Mouse (Mus musculus): Measurements from ENCODE around the gene Hnrnpab. TPM values are rescaled to one million over a fixed set of nuclear protein-coding genes. Genes with fewer than 3 reads are reported as not detected.
A peak's percentile ranks its signal among the peaks of the same experiment; 100 is the strongest.

The Hnrnpab gene
- polyA plus RNA-seq, 1 experiment from 2014 or later: 476 TPM

DNA sequence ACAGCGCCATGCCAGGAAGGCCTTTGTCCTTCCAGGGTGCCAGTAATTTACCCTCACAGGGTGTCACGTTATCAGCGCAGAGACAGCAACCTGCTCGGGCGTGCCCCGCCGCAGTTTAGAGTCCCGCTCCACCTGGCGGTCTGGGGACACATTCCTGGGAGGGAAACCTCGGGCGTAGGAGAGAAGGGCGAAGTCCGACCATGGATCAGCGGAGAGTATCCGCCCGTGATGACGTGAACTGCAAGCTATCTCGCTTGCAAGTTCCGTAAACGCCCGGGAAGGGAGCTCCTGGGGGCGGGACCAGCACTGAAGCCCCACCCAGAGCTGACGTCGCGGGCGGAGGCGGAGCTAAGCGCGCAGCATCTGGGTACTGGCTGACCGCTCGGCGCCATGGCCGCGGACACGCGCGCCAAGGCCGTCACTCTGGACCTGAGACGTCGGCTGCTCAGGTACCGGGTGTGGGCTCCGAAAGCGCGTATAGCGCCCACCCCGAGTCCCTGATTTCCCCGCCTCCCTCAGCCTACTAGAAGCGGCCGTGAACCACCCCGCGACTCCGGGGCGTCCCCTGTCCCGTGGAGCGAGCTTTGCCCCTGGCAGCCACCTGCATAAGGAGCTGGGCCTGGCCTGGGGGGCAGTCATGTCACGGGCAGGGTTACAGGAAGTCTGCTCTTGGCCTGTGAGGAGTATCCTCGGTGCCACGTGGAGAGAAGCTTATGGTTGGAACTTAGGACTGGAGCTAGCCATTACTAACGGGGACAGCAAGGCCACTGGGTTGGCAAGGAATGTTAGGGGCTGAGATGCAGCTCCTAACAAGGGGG lies 22.0 kb downstream of the Hnrnpab start, which contains the start of gene Phykpl:
Gene Phykpl (plus strand): TSS at position 327 of the 818 bp plus-strand sequence.
- H3K79me2 ChIP-seq (ENCODE audit: inconsistent target): no peaks in the 10 kb centered on the region; the same call in 1 of the 2 replicates
- peaks cover 12% of the 10 kb centered on the region for H3K36me3 ChIP-seq (ENCODE audit: inconsistent target)
- H3K27ac ChIP-seq: peak within 1 kb of the TSS; percentile 90
- WGBS (ENCODE audit: missing documents): 1% methylated on average over 59 of the region's 59 CpGs
- peak within 1 kb of the TSS; percentile 71 for H3K4me3 ChIP-seq (ENCODE audit: inconsistent target)

DNA sequence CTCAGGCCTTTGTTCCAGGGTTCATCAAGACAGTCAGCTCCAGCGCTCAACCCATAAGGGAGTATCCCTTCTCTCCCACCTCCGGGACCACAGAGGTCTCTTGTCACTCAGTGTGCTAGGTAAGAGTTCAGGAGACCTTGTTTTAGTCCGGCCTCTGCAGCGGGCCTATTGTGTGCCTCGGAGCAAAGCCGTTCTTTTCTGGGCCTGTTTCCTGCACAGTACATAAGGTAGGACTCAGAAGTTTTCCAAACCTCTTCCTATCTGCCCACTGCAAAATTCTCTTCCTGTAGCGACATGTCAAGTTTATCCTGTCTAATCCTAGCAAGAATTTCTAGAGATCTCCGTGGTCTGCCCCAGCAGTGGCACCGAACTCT lies 22.6 kb downstream of the Hnrnpab start:
- H3K4me3 ChIP-seq (ENCODE audit: inconsistent target): peak overlapping the region; percentile 71
- peaks cover 12% of the 10 kb centered on the region for H3K36me3 ChIP-seq (ENCODE audit: inconsistent target)
- H3K27ac ChIP-seq: peak overlapping the region; percentile 90
- WGBS (ENCODE audit: missing documents): 9% methylated on average over 9 of the region's 9 CpGs
- no peaks in the 10 kb centered on the region; the same call in 1 of the 2 replicates for H3K79me2 ChIP-seq (ENCODE audit: inconsistent target)

DNA sequence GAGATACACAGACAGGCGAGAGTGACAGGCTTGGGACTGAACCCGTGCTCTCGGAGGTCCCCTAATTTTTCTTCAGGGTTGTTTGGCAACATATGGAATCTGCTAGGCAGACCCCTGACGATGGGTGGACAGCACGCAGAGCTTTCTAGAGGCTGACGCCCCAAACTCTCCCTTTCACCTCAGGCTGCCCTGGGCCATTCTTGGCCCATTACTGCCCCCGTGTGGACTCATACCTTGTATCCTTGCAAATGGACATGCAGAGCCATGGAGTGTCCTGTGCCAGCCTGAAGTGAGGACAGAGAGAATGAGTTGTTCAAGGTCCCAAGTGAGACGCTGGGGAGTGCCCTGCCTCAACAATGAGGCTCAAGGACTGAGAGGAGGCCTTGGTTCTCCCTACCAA lies 23.9 kb downstream of the Hnrnpab start:
- Histone ChIP-seq H3K36me3 (ENCODE audit: inconsistent target) (peaks cover 7% of the 10 kb centered on the region; the same call in 1 of the 2 replicates), H3K79me2 (ENCODE audit: inconsistent target) (no peaks in the 10 kb centered on the region; the same call in 1 of the 2 replicates), H3K4me3 (ENCODE audit: inconsistent target) (no peak overlapping the region), H3K27ac (no peak overlapping the region)
- 30% methylated on average over 8 of the region's 8 CpGs for WGBS (ENCODE audit: missing documents)

DNA sequence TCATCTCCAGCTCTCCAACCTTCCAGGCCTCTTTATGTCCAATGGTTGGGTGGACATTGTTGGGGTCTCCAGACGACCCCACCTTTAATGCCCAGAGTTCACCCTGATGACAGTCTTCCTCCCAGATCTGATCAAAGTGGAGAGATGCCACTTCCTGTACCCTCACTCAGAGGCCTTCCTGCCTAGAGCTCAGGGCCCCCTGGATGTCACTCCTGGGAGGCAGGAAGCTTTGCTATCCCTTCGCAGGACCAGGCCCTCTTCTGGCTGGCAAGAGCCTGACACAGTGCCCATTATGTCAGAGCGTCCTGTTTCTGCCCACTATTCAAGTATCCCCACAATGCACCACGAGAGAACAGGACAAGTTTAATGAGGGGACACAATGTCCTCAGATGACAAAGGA lies 27.6 kb downstream of the Hnrnpab start:
- H3K27ac ChIP-seq: no peak overlapping the region
- H3K36me3 ChIP-seq (ENCODE audit: inconsistent target): no peaks in the 10 kb centered on the region
- no peak overlapping the region for H3K4me3 ChIP-seq (ENCODE audit: inconsistent target)
- H3K79me2 ChIP-seq (ENCODE audit: inconsistent target): no peaks in the 10 kb centered on the region
- 71% methylated on average over 4 of the region's 4 CpGs for WGBS (ENCODE audit: missing documents)

DNA sequence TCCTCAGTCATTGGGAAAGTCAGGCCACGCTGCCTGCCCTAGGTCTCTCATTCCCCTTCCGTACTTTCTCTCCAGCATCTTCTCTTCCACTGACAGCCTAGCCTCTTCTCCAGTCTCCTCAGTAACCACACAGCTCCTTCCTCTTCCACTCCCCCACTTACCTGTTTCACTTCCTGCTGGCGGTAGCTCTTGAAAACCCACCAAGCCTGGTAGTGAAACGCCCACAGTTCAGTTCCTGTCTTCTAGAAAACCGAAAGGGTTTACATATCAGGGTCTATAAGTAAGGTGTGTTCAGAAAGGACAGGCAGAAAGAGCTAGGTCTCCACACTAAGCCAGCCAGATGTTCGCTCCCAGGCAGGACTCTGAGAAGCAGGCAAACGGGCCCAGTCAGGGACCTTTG lies 29.1 kb downstream of the Hnrnpab start:
- H3K4me3 ChIP-seq (ENCODE audit: inconsistent target): no peak overlapping the region
- no peak overlapping the region for H3K27ac ChIP-seq
- no peaks in the 10 kb centered on the region for H3K79me2 ChIP-seq (ENCODE audit: inconsistent target)
- 38% methylated on average over 7 of the region's 7 CpGs for whole genome bisulfite sequencing (ENCODE audit: missing documents)
- no peaks in the 10 kb centered on the region for H3K36me3 ChIP-seq (ENCODE audit: inconsistent target)

DNA sequence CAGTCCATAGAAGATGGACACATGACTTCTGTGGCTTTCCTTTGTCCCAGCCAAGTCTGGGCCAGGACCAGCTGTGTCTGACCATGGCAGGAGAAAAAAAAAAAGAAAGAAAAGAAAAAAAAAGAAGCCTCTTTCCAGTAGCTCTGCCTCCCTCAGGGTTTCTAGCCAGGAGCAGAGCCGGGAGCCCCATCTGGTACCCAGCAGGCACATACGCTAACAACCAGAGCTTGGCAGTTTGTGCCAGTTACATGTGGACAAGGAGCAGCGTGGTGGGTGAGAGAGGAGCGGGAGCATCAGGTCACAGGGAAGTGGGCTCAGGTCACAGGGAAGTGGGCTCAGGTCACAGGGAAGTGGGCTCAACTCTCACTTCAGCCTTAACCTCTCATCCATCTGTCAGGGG lies 30.2 kb downstream of the Hnrnpab start:
- Histone ChIP-seq H3K36me3 (ENCODE audit: inconsistent target) (no peaks in the 10 kb centered on the region), H3K79me2 (ENCODE audit: inconsistent target) (no peaks in the 10 kb centered on the region), H3K27ac (no peak overlapping the region), H3K4me3 (ENCODE audit: inconsistent target) (no peak overlapping the region)
- 93% methylated on average over 4 of the region's 4 CpGs for WGBS (ENCODE audit: missing documents)

DNA sequence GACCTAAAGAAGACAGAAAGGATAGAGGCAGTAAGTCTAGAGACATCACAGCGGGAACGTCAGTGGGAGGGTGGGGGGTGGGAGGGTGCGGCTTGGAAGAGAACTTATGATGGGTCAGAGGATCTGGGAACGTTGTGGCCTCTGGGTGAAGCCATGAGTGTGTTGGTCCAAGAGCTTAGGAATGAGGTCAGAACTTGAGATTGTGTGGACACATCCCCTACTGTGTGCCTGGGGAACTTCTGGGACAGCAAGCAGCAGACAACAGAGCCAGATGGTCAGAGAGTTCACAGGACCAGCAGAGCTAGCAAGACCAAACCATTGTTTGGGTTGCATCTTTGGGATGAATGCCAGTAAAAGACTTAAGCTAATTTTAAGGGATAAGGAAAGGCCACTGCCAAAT lies 37.8 kb downstream of the Hnrnpab start:
- Histone ChIP-seq H3K79me2 (ENCODE audit: inconsistent target) (no peaks in the 10 kb centered on the region), H3K4me3 (ENCODE audit: inconsistent target) (no peak overlapping the region)

DNA sequence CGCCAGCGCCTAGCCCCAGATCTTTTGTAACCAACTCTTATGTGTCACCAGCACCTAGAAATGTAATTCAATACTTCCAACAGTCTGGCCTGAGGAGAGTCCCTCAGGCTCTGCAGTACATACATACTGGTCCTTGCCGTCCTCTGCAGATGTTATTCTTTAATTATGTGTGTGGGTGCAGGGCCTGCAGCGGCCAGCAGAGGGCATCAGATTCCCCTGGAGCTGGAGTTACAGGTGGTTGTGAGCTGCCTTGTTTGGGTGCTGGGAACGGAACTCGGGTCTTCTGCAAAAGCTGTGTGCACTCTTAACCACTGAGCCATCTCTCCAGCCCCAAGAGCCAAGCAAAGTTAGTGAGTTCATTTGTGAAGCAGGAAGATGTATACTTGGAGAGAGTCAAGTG lies 40.7 kb downstream of the Hnrnpab start:
- Histone ChIP-seq H3K36me3 (ENCODE audit: inconsistent target) (no peaks in the 10 kb centered on the region), H3K27ac (no peak overlapping the region), H3K4me3 (ENCODE audit: inconsistent target) (no peak overlapping the region), H3K79me2 (ENCODE audit: inconsistent target) (no peaks in the 10 kb centered on the region)
- WGBS (ENCODE audit: missing documents): 92% methylated on average over 6 of the region's 6 CpGs

More for the DNA sequence above, 37.8 kb downstream of the Hnrnpab start:
- H3K36me3 ChIP-seq (ENCODE audit: inconsistent target): no peaks in the 10 kb centered on the region
- 97% methylated on average over 4 of the region's 4 CpGs for WGBS (ENCODE audit: missing documents)
- no peak overlapping the region for H3K27ac ChIP-seq

DNA sequence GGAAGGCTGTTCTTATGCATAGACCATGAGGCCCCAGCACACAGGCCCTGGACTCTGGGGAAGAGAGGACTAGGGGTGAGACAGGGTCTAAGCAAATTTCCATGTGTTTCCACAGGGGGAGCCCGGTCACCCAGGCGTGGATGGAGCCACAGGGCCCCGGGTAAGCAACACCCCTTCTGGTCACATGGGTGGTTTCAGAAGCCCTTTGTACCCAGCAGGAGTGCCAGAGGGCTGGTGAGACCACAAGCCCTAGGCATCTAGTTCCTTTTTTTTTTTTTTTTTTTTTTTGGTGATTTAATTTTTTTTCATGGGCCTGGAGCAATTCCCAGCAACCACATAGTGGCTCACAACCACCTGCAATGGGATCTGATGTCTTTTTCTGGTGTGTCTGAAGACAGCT lies 41.6 kb downstream of the Hnrnpab start:
- Histone ChIP-seq H3K4me3 (ENCODE audit: inconsistent target) (no peak overlapping the region), H3K36me3 (ENCODE audit: inconsistent target) (no peaks in the 10 kb centered on the region), H3K79me2 (ENCODE audit: inconsistent target) (no peaks in the 10 kb centered on the region), H3K27ac (no peak overlapping the region)
- WGBS (ENCODE audit: missing documents): 0% methylated on average over 3 of the region's 3 CpGs

DNA sequence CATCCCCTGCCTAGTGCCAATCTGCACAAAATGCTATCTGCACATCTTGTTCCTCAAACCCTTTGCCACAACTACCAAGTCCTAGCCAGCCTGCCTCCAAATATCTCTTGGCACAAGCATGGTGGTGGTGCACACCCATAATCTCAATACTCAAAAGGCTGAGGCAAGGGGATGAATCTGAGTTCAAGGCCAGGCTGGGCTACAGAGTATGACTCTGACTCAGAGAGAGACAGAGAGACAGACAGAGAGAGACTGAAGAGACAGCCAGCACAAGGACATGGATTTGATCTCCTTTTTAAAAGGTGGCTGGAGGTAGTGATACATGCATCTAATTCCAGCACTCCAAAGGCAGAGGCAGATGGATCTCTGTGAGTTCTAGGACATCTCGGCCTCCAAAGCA lies 43.4 kb downstream of the Hnrnpab start:
- Histone ChIP-seq H3K4me3 (ENCODE audit: inconsistent target) (no peak overlapping the region), H3K79me2 (ENCODE audit: inconsistent target) (no peaks in the 10 kb centered on the region), H3K36me3 (ENCODE audit: inconsistent target) (no peaks in the 10 kb centered on the region), H3K27ac (no peak overlapping the region)
- 100% methylated on average over 1 of the region's 1 CpGs for WGBS (ENCODE audit: missing documents)

DNA sequence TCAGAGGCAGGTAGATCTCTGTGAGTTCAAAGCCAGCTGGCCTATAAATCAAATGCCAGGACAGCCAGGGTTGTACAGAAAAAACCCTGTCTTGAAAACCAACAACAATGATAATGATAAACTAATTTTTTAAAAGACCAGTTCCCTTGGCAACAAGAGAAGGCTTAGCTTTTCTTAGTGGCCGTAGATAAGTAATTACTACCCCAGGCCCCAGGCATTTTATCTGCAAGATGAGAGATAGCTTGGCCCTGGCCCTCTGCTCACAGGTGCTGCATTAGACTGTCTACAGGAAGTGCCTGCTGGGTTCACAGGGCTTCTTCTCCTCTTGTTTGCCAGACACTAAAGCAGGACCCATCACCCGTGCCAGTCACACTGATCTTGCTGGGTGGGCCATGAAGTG lies 51.6 kb downstream of the Hnrnpab start:
- Histone ChIP-seq H3K27ac (no peak overlapping the region), H3K36me3 (ENCODE audit: inconsistent target) (no peaks in the 10 kb centered on the region), H3K79me2 (ENCODE audit: inconsistent target) (no peaks in the 10 kb centered on the region), H3K4me3 (ENCODE audit: inconsistent target) (no peak overlapping the region)
- 71% methylated on average over 2 of the region's 2 CpGs for WGBS (ENCODE audit: missing documents)

DNA sequence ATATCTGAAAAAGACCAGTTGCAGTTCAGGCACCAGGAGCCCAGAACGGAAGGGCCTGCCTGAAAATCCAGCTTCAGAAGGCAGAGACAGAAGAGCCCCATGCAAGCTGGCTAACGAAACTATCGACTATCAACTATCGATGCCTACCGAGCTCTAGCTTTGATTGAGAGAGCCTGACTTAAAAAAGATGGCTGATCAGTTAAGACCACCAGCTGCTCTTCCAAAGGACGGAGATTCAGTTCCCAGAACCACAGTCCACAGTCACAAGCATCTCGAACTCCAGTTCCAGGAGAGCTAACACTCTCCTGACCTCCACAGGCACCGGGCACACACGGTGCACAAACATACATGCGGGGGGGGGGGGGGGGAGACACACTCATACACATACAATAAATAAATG lies 52.1 kb downstream of the Hnrnpab start:
- Histone ChIP-seq H3K27ac (no peak overlapping the region), H3K36me3 (ENCODE audit: inconsistent target) (no peaks in the 10 kb centered on the region)
- 93% methylated on average over 8 of the region's 10 CpGs for WGBS (ENCODE audit: missing documents)

DNA sequence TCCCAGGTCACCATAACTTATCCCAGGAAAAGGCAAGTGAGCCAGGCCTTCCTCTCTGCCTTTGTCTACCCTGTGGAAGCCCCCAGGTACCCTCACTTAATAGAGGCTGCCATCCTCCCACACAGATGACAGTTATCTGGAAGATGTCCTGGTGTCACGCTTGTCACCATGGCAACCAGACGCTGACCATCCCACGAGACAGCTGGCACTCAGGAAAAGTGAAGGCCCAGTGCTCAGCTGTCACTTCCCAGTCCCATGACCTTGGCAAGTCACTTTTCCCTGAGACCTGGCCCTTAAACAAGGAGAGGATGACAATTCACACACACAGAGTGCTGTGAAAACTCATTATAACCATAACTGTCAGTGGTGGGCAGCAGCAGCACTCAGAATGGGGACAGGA lies 54.6 kb downstream of the Hnrnpab start:
- 86% methylated on average over 3 of the region's 3 CpGs for WGBS (ENCODE audit: missing documents)
- H3K27ac ChIP-seq: no peak overlapping the region
- H3K79me2 ChIP-seq (ENCODE audit: inconsistent target): no peaks in the 10 kb centered on the region
- H3K4me3 ChIP-seq (ENCODE audit: inconsistent target): no peak overlapping the region
- no peaks in the 10 kb centered on the region for H3K36me3 ChIP-seq (ENCODE audit: inconsistent target)

More for the DNA sequence above, 52.1 kb downstream of the Hnrnpab start:
- Histone ChIP-seq H3K4me3 (ENCODE audit: inconsistent target) (no peak overlapping the region), H3K79me2 (ENCODE audit: inconsistent target) (no peaks in the 10 kb centered on the region)

DNA sequence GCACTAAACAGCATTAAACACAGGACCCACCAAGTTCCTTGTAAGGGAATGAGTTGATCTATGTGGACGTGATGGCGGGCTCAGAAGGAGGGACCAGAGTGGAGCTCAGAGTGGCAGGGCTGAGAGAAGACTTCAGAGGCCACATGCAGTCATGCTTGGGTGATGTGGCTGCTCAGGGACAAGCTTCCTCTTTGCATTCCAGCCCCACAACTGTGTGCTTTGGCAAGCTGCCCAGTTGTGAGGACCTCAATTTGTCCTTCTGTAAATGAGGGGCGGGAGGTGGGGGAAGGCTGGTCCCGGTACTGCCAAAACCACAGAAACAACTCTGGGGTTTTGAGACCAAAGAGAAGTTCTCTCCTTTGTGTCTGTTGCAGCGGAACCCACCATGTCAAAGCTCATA lies 55.4 kb downstream of the Hnrnpab start:
- 13% methylated on average over 5 of the region's 5 CpGs for WGBS (ENCODE audit: missing documents)
- no peaks in the 10 kb centered on the region for H3K36me3 ChIP-seq (ENCODE audit: inconsistent target)
- H3K27ac ChIP-seq: no peak overlapping the region
- no peaks in the 10 kb centered on the region for H3K79me2 ChIP-seq (ENCODE audit: inconsistent target)
- no peak overlapping the region for H3K4me3 ChIP-seq (ENCODE audit: inconsistent target)

Data from macrophage (primary cell).